Mouse (Mus musculus) small intestine, adult 2 months (tissue): ENCODE results near the gene Snx29. TPM values are rescaled to one million over a fixed set of nuclear protein-coding genes. Genes with fewer than 3 reads are reported as not detected.

Experiments
- H3K27ac ChIP-seq: fragments of 200-500 bp; 2 replicates; pipeline ENCODE4 v1.5.1; 2012; ENCODE audit warnings: low read depth, low read length, control low read depth, inconsistent platforms; ENCODE audit not compliant: insufficient read depth
- H3K27me3 ChIP-seq: fragments of 200-500 bp; 2 replicates; pipeline ENCODE4 v1.6.1; 2012; ENCODE audit warnings: mild to moderate bottlenecking, moderate library complexity, low read length, inconsistent platforms; ENCODE audit not compliant: control insufficient read depth, insufficient read depth
- H3K36me3 ChIP-seq: fragments of 200-500 bp; 2 replicates; pipeline ENCODE4 v1.6.1; 2012; ENCODE audit warnings: mild to moderate bottlenecking, low read length, control low read depth, inconsistent platforms; ENCODE audit not compliant: control insufficient read depth, insufficient read depth
- H3K4me1 ChIP-seq: fragments of 200-500 bp; 2 replicates; pipeline ENCODE4 v1.6.1; 2012; ENCODE audit warnings: low read length, inconsistent platforms, mixed read lengths; ENCODE audit not compliant: control insufficient read depth, insufficient read depth, insufficient read length
- H3K4me3 ChIP-seq: fragments of 200-500 bp; 2 replicates; pipeline ENCODE4 v1.5.1; 2012; ENCODE audit warnings: low read depth, mild to moderate bottlenecking, control low read depth, inconsistent platforms, low read length, moderate library complexity
- CTCF ChIP-seq: fragments of 200-500 bp; IDR thresholded peaks from 2 replicates; pipeline ENCODE4 v1.5.1; 2012; ENCODE audit warnings: low read depth, mild to moderate bottlenecking, control low read depth, inconsistent platforms, low read length, moderate library complexity, mixed read lengths; ENCODE audit not compliant: insufficient replicate concordance, insufficient read length; ENCODE audit errors: extremely low read depth
- POLR2A ChIP-seq: fragments of 200-500 bp; IDR thresholded peaks from 2 replicates; pipeline ENCODE4 v1.6.1; 2012; ENCODE audit warnings: low read depth, mild to moderate bottlenecking, control low read depth, inconsistent platforms, low read length, moderate library complexity
- WGBS: fragments of 180-500 bp; shearing (Covaris S2); methylation state at CpG from one replicate; pipeline ENCODE4 v1.1.7; 2018; 5-methylcytosine and 5-hydroxymethylcytosine counted together
- polyA plus RNA-seq: library from polyadenylated mRNA; depleted of rRNA; stranded (reverse); fragments of >200 nt; gene quantifications from 2 replicates; pipeline ENCODE4 v1.2.3, GENCODE M21; 2012

Gene Snx29
- polyA plus RNA-seq, 1 experiment: 6.0 TPM

- Histone ChIP-seq H3K36me3 (no peaks in the 10 kb centered on the region; the same call in 1 of the 2 replicates), H3K27me3 (no peaks in the 10 kb centered on the region), H3K27ac (no peak overlapping the region), H3K4me3 (no peak overlapping the region), H3K4me1 (no peaks in the 10 kb centered on the region)
- no peak for TF ChIP-seq CTCF
- TF ChIP-seq POLR2A: no peak
- 81% methylated on average over 8 of the region's 8 CpGs for WGBS
Observed at GRCm38 (mm10) chr16:11380871-11381270, 58.2 kb downstream of the Snx29 start.

- 72% methylated on average over 5 of the region's 5 CpGs for WGBS
- Histone ChIP-seq H3K36me3 (no peaks in the 10 kb centered on the region), H3K4me3 (no peak overlapping the region), H3K27ac (no peak overlapping the region), H3K27me3 (no peaks in the 10 kb centered on the region), H3K4me1 (peaks cover 10% of the 10 kb centered on the region)
- TF ChIP-seq CTCF: no peak
- no peak for TF ChIP-seq POLR2A
Observed at GRCm38 (mm10) chr16:11384361-11384760, 61.7 kb downstream of the Snx29 start.

GRCm38 (mm10) chr16:11385150-11385549 lies 62.4 kb downstream of the Snx29 start:
- peaks cover 10% of the 10 kb centered on the region for H3K4me1 ChIP-seq
- no peak for TF ChIP-seq POLR2A
- H3K36me3 ChIP-seq: no peaks in the 10 kb centered on the region
- no peak overlapping the region for H3K4me3 ChIP-seq
- no peaks in the 10 kb centered on the region for H3K27me3 ChIP-seq
- 81% methylated on average over 5 of the region's 5 CpGs for WGBS
- peak overlapping the region; percentile 3; the same call in 1 of the 2 replicates for H3K27ac ChIP-seq

- Histone ChIP-seq H3K27me3 (no peaks in the 10 kb centered on the region), H3K4me3 (no peak overlapping the region), H3K4me1 (peaks cover 10% of the 10 kb centered on the region), H3K27ac (no peak overlapping the region), H3K36me3 (no peaks in the 10 kb centered on the region; the same call in 1 of the 2 replicates)
- WGBS: 78% methylated on average over 5 of the region's 5 CpGs
- TF ChIP-seq POLR2A (no peak), CTCF (no peak)
Observed at GRCm38 (mm10) chr16:11385798-11386197, 63.1 kb downstream of the Snx29 start.

GRCm38 (mm10) chr16:11386221-11386620 lies 63.5 kb downstream of the Snx29 start:
- H3K27me3 ChIP-seq: no peaks in the 10 kb centered on the region
- no peaks in the 10 kb centered on the region; the same call in 1 of the 2 replicates for H3K36me3 ChIP-seq
- peaks cover 10% of the 10 kb centered on the region for H3K4me1 ChIP-seq
- TF ChIP-seq CTCF (no peak), POLR2A (no peak)
- 0 out of 2 replicates have a peak overlapping the region, but pooled peaks have one; percentile 30 for H3K27ac ChIP-seq
- H3K4me3 ChIP-seq: no peak overlapping the region

- Histone ChIP-seq H3K36me3 (no peaks in the 10 kb centered on the region; the same call in 1 of the 2 replicates), H3K27ac (no peak overlapping the region), H3K4me3 (no peak overlapping the region), H3K4me1 (peaks cover 10% of the 10 kb centered on the region), H3K27me3 (no peaks in the 10 kb centered on the region)
- WGBS: 17% methylated on average over 2 of the region's 2 CpGs
- no peak for TF ChIP-seq POLR2A
- TF ChIP-seq CTCF: no peak
Observed at GRCm38 (mm10) chr16:11388085-11388484, 65.4 kb downstream of the Snx29 start.

- H3K27ac ChIP-seq: no peak overlapping the region
- H3K36me3 ChIP-seq: no peaks in the 10 kb centered on the region; the same call in 1 of the 2 replicates
- H3K27me3 ChIP-seq: no peaks in the 10 kb centered on the region
- peaks cover 10% of the 10 kb centered on the region for H3K4me1 ChIP-seq
- H3K4me3 ChIP-seq: no peak overlapping the region
- 61% methylated on average over 2 of the region's 2 CpGs for WGBS
- TF ChIP-seq CTCF (no peak), POLR2A (no peak)
Observed at GRCm38 (mm10) chr16:11389324-11389723, 66.6 kb downstream of the Snx29 start.
